Mouse (Mus musculus) CH12.LX (cell line): ENCODE data around the gene Trmt61a. TPM values are rescaled to one million over a fixed set of nuclear protein-coding genes. Genes with fewer than 3 reads are reported as not detected.

Source experiments
- DNase-seq: peaks from one replicate; pipeline ENCODE4 v3.0.0-alpha.2; 2013; ENCODE audit errors: extremely low read depth
- H3K27ac ChIP-seq: 2 replicates; pipeline ENCODE4 v1.5.1; 2012; ENCODE audit warnings: low read depth, mild to moderate bottlenecking, control low read depth, moderate library complexity; ENCODE audit not compliant: insufficient read depth
- H3K27me3 ChIP-seq: replicated peaks from 2 replicates; pipeline ENCODE3; 2012; ENCODE audit warnings: inconsistent platforms
- H3K36me3 ChIP-seq, 2 experiments: replicated peaks in 1 of 2; 2 replicates each; pipeline versions ENCODE3 to v1.6.1; 2012; ENCODE audit warnings: inconsistent platforms in 1 of 2, low read length in 1 of 2, mild to moderate bottlenecking in 1 of 2, mixed read lengths in 1 of 2, moderate library complexity in 1 of 2; ENCODE audit not compliant: control insufficient read depth in 1 of 2, insufficient read depth in 1 of 2
- H3K4me1 ChIP-seq, 2 experiments: 2 replicates each; pipeline ENCODE4 v1.6.1; 2012; ENCODE audit warnings: inconsistent platforms in 1 of 2, moderate library complexity in 1 of 2; ENCODE audit not compliant: insufficient read depth in 2 of 2, control insufficient read depth in 1 of 2
- H3K4me2 ChIP-seq: 2 replicates; pipeline ENCODE4 v1.6.1; 2012; ENCODE audit warnings: low read depth, mild to moderate bottlenecking, control low read depth; ENCODE audit not compliant: poor library complexity, insufficient read depth, severe bottlenecking
- H3K4me3 ChIP-seq, 3 experiments: fragments of 150-350 bp in 1 of 3; sonication (generic) in 1 of 3; replicated peaks in 1 of 3; 2 replicates each; pipeline versions ENCODE3 to v1.5.1; 2011 to 2012; ENCODE audit warnings: low read depth in 2 of 3, low read length in 2 of 3, mild to moderate bottlenecking in 2 of 3, moderate library complexity in 2 of 3, control low read depth in 1 of 3, improper control_type of control experiment in 1 of 3, inconsistent platforms in 1 of 3, mixed read lengths in 1 of 3; ENCODE audit not compliant: poor library complexity in 1 of 3
- H3K79me2 ChIP-seq: replicated peaks from 2 replicates; pipeline ENCODE4 v1.6.1; 2012; ENCODE audit warnings: mild to moderate bottlenecking, moderate library complexity; ENCODE audit not compliant: control insufficient read depth, poor library complexity, insufficient read depth, severe bottlenecking; ENCODE audit errors: extremely low read depth
- H3K9ac ChIP-seq: 2 replicates; pipeline ENCODE4 v1.6.1; 2012; ENCODE audit warnings: low read depth, mild to moderate bottlenecking, control low read depth, moderate library complexity; ENCODE audit not compliant: insufficient read depth
- H3K9me3 ChIP-seq: replicated peaks from 2 replicates; pipeline ENCODE3; 2012; ENCODE audit warnings: low read length, inconsistent platforms, mixed read lengths
- CHD1 ChIP-seq: IDR thresholded peaks from 2 replicates; pipeline ENCODE4 v1.6.1; 2012; ENCODE audit warnings: low read depth, low read length, improper control_type of control experiment, inconsistent platforms
- E2F4 ChIP-seq: IDR thresholded peaks from 2 replicates; pipeline ENCODE4 v1.6.1; 2011; ENCODE audit warnings: low read depth, low read length, improper control_type of control experiment; ENCODE audit not compliant: insufficient replicate concordance
- EP300 ChIP-seq: IDR thresholded peaks from 2 replicates; pipeline ENCODE4 v1.6.1; 2011; ENCODE audit warnings: low read length, improper control_type of control experiment
- GABPA ChIP-seq: IDR thresholded peaks from 2 replicates; pipeline ENCODE4 v1.6.1; 2012; ENCODE audit warnings: low read depth, low read length, improper control_type of control experiment, inconsistent platforms; ENCODE audit not compliant: insufficient replicate concordance
- IRF4 ChIP-seq: IDR thresholded peaks from 2 replicates; pipeline ENCODE4 v1.6.1; 2014; ENCODE audit warnings: low read depth, mild to moderate bottlenecking, inconsistent platforms, low read length, improper control_type of control experiment
- JUN ChIP-seq: IDR thresholded peaks from 2 replicates; pipeline ENCODE4 v1.6.1; 2011; ENCODE audit warnings: low read depth, mild to moderate bottlenecking, low read length, improper control_type of control experiment, moderate library complexity; ENCODE audit not compliant: insufficient read depth
- JUND ChIP-seq: conservative IDR thresholded peaks from 2 replicates; pipeline ENCODE4 v1.6.1; 2011; ENCODE audit warnings: low read depth, low read length, improper control_type of control experiment
- KAT2A ChIP-seq: IDR thresholded peaks from 2 replicates; pipeline ENCODE4 v1.6.1; 2012; ENCODE audit warnings: low read length, improper control_type of control experiment, inconsistent platforms; ENCODE audit not compliant: insufficient replicate concordance
- MXI1 ChIP-seq: IDR thresholded peaks from 2 replicates; pipeline ENCODE4 v1.6.1; 2011; ENCODE audit warnings: mild to moderate bottlenecking, low read depth, low read length, improper control_type of control experiment
- NRF1 ChIP-seq: IDR thresholded peaks from 2 replicates; pipeline ENCODE4 v1.6.1; 2014; ENCODE audit warnings: low read depth, mild to moderate bottlenecking, inconsistent platforms, low read length, improper control_type of control experiment, moderate library complexity
- POLR2AphosphoS2 ChIP-seq: IDR thresholded peaks from 2 replicates; pipeline ENCODE4 v1.6.1; 2011; ENCODE audit warnings: low read depth, low read length, improper control_type of control experiment
- RAD21 ChIP-seq: IDR thresholded peaks from 2 replicates; pipeline ENCODE4 v1.6.1; 2011; ENCODE audit warnings: low read depth, mild to moderate bottlenecking, low read length, improper control_type of control experiment, moderate library complexity
- SMC3 ChIP-seq: IDR thresholded peaks from 2 replicates; pipeline ENCODE4 v1.6.1; 2011; ENCODE audit warnings: low read depth, low read length, improper control_type of control experiment
- UBTF ChIP-seq: IDR thresholded peaks from 2 replicates; pipeline ENCODE4 v1.6.1; 2012; ENCODE audit warnings: low read depth, mild to moderate bottlenecking, inconsistent platforms, low read length, improper control_type of control experiment, moderate library complexity
- USF1 ChIP-seq: IDR thresholded peaks from 2 replicates; pipeline ENCODE4 v1.6.1; 2014; ENCODE audit warnings: low read depth, mild to moderate bottlenecking, inconsistent platforms, low read length, improper control_type of control experiment
- ZC3H11A ChIP-seq: IDR thresholded peaks from 2 replicates; pipeline ENCODE4 v1.6.1; 2012; ENCODE audit warnings: low read depth, mild to moderate bottlenecking, inconsistent platforms, low read length, improper control_type of control experiment
- ZKSCAN1 ChIP-seq: IDR thresholded peaks from 2 replicates; pipeline ENCODE4 v1.6.1; 2012; ENCODE audit warnings: low read depth, inconsistent platforms, low read length, improper control_type of control experiment, borderline replicate concordance
- ZMIZ1 ChIP-seq: IDR thresholded peaks from 2 replicates; pipeline ENCODE4 v1.6.1; 2012; ENCODE audit warnings: low read depth, mild to moderate bottlenecking, inconsistent platforms, low read length, improper control_type of control experiment
- ZNF384 ChIP-seq: IDR thresholded peaks from 2 replicates; pipeline ENCODE4 v1.6.1; 2012; ENCODE audit warnings: low read depth, low read length, improper control_type of control experiment, inconsistent platforms
- dilution Hi-C: fragments of 300-500 bp; cut with MboI; formaldehyde crosslinking; loops from 2 replicates; pipeline ENCODE4 v1.14.3; 2020; ENCODE audit warnings: low sequenced_read_pairs; ENCODE audit not compliant: extremely low pct_unique_long_range_greater_than_20kb, extremely low pct_ligation_motif_present
- in situ Hi-C: fragments of 300-500 bp; cut with MboI; formaldehyde crosslinking; loops from 3 replicates; pipeline ENCODE4 v1.14.3; 2019; ENCODE audit warnings: low sequenced_read_pairs, low pct_ligation_motif_present, low pct_unique_long_range_greater_than_20kb, mixed read lengths
- polyA plus RNA-seq: library from polyadenylated mRNA; unstranded; fragments of >175 nt; gene quantifications from 2 replicates; pipeline ENCODE4 v1.2.1, GENCODE M21; 2012; ENCODE audit warnings: low read depth; ENCODE audit not compliant: insufficient read length
- total RNA-seq, 2 experiments: library from RNA; depleted of rRNA; stranded (reverse); fragments of 300-350 nt in 1 of 2; fragments of >200 nt in 1 of 2; gene quantifications; 2 replicates each; pipeline ENCODE4 v1.2.3; 2012 to 2014

The Trmt61a gene
- total and polyA plus RNA-seq, 3 experiments = 21.8 to 37.4 (median 34.1) TPM

DNA sequence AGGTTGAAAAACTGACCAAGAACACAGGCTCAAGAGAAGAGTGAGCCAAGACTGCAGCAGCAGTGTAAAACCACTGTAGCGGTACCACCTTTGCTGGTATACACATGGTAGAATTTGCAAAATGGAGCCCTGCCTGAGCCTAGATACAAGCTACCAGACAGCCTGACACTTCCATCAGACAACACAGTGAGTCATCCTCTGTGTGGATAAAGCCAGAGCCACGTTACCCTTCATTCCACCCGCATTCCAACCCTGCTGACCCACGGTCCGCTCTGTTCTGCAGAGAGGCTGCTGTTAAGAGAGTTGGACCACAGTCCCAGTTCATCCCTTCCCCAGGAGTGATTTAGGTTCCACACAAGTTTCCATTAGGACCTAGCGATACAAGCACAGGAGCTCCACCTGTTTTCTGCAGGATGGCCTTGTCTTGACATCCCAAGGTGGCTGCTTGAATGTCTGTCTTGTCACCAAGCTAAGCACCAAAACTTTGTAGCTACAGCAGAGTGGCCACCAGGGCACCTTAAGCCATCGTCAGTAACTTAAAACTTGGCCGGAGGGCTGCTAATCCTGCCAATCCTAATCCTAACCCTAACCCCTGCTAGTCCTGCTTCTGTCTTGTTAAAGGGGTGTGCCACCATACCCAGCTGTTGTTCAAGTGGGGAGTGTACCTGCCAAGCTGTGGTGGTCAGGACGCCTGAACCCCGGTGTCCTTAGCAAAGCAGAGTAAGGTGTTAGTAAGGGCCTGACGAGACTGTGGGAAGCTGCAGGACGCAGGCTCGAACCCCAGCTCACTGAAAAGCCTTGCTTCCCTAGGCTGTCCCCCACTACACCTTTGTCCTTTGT, 12.6 kb upstream of the Trmt61a start:
- H3K9ac ChIP-seq = no peak overlapping the region
- no peaks in the 10 kb centered on the region for H3K9me3 ChIP-seq
- dilution Hi-C loops = no loop called here
- no peak overlapping the region for H3K4me3 ChIP-seq
- H3K27me3 ChIP-seq = no peaks in the 10 kb centered on the region
- no peak overlapping the region for H3K4me2 ChIP-seq
- H3K27ac ChIP-seq = no peak overlapping the region
- no peak for DNase-seq
- peaks cover 4 to 32% of the 10 kb centered on the region in 2 experiments for H3K36me3 ChIP-seq
- TF ChIP-seq ZNF384 (no peak), EP300 (no peak)
- in situ Hi-C loops = no loop called here
- H3K79me2 ChIP-seq = no peaks in the 10 kb centered on the region
- H3K4me1 ChIP-seq = peaks cover 8 to 34% of the 10 kb centered on the region in 2 experiments

DNA sequence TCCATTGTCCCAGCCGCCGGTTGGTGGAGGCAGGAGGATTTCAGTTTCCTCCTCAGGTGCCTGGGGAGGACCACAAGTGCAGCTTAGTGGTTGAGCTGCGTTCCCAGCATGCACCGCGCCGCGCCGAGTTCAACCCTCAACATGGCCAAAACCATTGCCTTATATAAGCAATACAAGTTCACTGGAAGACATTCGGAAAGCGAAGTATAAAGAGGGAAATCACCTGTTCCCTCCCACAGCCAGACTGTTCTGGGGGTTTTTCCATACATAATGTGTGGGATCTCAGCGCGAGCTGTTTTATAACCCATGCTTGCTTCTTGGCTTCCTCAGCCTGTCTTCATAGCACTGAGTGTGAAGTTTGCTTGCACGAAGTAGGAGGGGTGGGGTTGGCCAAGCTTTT, 11.5 kb upstream of the Trmt61a start:
- dilution Hi-C loops = no loop called here
- no peak overlapping the region for H3K4me3 ChIP-seq
- in situ Hi-C loops = no loop called here
- TF ChIP-seq E2F4 (no peak), ZC3H11A (no peak)
- no peak for DNase-seq
- no peak overlapping the region for H3K4me2 ChIP-seq
- H3K27me3 ChIP-seq = no peaks in the 10 kb centered on the region
- peaks cover 6% of the 10 kb centered on the region for H3K9me3 ChIP-seq
- H3K27ac ChIP-seq = no peak overlapping the region
- no peaks in the 10 kb centered on the region for H3K79me2 ChIP-seq
- H3K9ac ChIP-seq = no peak overlapping the region
- peaks cover 4 to 21% of the 10 kb centered on the region in 2 experiments for H3K36me3 ChIP-seq
- peaks cover 8 to 36% of the 10 kb centered on the region in 2 experiments for H3K4me1 ChIP-seq

DNA sequence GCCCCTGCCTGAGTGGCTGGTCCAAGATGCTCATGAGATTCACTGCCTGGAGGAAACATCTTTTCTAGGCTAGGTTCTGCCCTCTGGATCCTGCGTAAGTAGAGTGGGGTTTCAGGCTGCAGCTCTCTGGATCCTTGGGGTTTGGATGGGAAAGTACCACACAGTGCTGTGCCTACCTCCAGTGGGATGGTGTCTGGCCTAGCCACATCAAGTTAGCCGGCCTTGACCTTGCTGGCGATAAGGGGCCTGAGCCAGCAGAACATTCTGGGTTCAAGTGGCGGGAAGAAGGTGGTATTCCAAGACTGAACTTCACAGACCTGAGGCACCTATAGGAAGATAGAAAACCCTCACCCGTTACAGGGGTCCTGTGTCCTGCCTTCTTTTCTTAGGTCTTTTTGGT, 10.5 kb upstream of the Trmt61a start:
- Histone ChIP-seq H3K79me2 (no peaks in the 10 kb centered on the region), H3K27me3 (no peaks in the 10 kb centered on the region), H3K4me2 (no peak overlapping the region), H3K27ac (no peak overlapping the region), H3K4me1 (peaks cover 8 to 36% of the 10 kb centered on the region in 2 experiments), H3K36me3 (peaks cover 4 to 18% of the 10 kb centered on the region in 2 experiments), H3K9ac (no peak overlapping the region), H3K9me3 (peaks cover 11% of the 10 kb centered on the region), H3K4me3 (no peak overlapping the region)
- TF ChIP-seq GABPA (no peak), JUND (no peak), SMC3 (no peak), POLR2AphosphoS2 (no peak), JUN (no peak), MXI1 (no peak), ZC3H11A (no peak), NRF1 (no peak), IRF4 (no peak), KAT2A (no peak), ZKSCAN1 (no peak), CHD1 (no peak), ZMIZ1 (no peak), UBTF (no peak), USF1 (no peak), RAD21 (no peak)
- DNase-seq = no peak
- dilution Hi-C loops (no loop called here), in situ Hi-C loops (no loop called here)
